Mouse (Mus musculus) left cerebral cortex, adult 9 months (tissue): ENCODE measurements around the gene Arf3.

Experiments used
- DNase-seq, 2 experiments: peaks; one replicate each; pipeline ENCODE4 v3.0.0; 2022; ENCODE audit warnings: low spot score in 2 of 2

Arf3 gene

GRCm38 (mm10) chr15:98791221-98791620, 28.2 kb upstream of the Arf3 start:
- no peak for DNase-seq

- DNase-seq, result no peak
Observed at GRCm38 (mm10) chr15:98790761-98791160, 27.7 kb upstream of the Arf3 start.

- DNase-seq, result no peak
Observed at GRCm38 (mm10) chr15:98789661-98790535, 26.9 kb upstream of the Arf3 start, which contains the start of gene Wnt1. Gene Wnt1 (plus strand): TSS chr15:98789857.

- no peak for DNase-seq
Observed at GRCm38 (mm10) chr15:98788972-98789660, 26.1 kb upstream of the Arf3 start.

- no peak for DNase-seq
Observed at GRCm38 (mm10) chr15:98787930-98788329, 24.9 kb upstream of the Arf3 start.

GRCm38 (mm10) chr15:98785744-98786143, 22.7 kb upstream of the Arf3 start:
- DNase-seq, result no peak

- DNase-seq, result no peak
Observed at GRCm38 (mm10) chr15:98781166-98781565, 18.2 kb upstream of the Arf3 start.

- DNase-seq, result no peak
Observed at GRCm38 (mm10) chr15:98780573-98780972, 17.6 kb upstream of the Arf3 start.

GRCm38 (mm10) chr15:98780075-98780474, 17.1 kb upstream of the Arf3 start:
- DNase-seq, result no peak

GRCm38 (mm10) chr15:98778806-98779205, 15.8 kb upstream of the Arf3 start:
- DNase-seq, result no peak

- no peak for DNase-seq
Observed at GRCm38 (mm10) chr15:98778191-98778770, 15.3 kb upstream of the Arf3 start.

GRCm38 (mm10) chr15:98777762-98778161, 14.7 kb upstream of the Arf3 start, which contains the start of gene Wnt10b:
Gene Wnt10b (minus strand): TSS chr15:98778150.
- DNase-seq, result no peak

- DNase-seq, result no peak
Observed at GRCm38 (mm10) chr15:98777005-98777616, 14.1 kb upstream of the Arf3 start.

- DNase-seq, result no peak
Observed at GRCm38 (mm10) chr15:98776280-98777004, 13.4 kb upstream of the Arf3 start.

- DNase-seq, result no peak
Observed at GRCm38 (mm10) chr15:98775533-98775932, 12.5 kb upstream of the Arf3 start.

GRCm38 (mm10) chr15:98774096-98774495, 11.1 kb upstream of the Arf3 start:
- no peak for DNase-seq

- no peak for DNase-seq
Observed at GRCm38 (mm10) chr15:98772511-98773211, 9.6 kb upstream of the Arf3 start.

GRCm38 (mm10) chr15:98771813-98772425, 8.9 kb upstream of the Arf3 start:
- no peak for DNase-seq

GRCm38 (mm10) chr15:98768259-98768658, 5.2 kb upstream of the Arf3 start:
- DNase-seq, result no peak

GRCm38 (mm10) chr15:98765929-98766328, 2.9 kb upstream of the Arf3 start:
- no peak for DNase-seq
